8 mouse cellular contexts compared by ENCODE assay signal in genomic region chr2:106081951-106082350, GRCm38 (mm10).
DNase-seq lines count a peak whose midpoint lies in the region; ATAC-seq and TF ChIP-seq lines count a peak whose summit lies in the region.

No protein-coding gene starts in this region.

- no peak overlapping the region for H3K27ac ChIP-seq in thymus, adult 2 months (ENCODE audit: control insufficient read depth, insufficient read depth, low read length)
- no peak overlapping the region for H3K27ac ChIP-seq in forebrain, embryonic 13.5 days
- H3K27ac ChIP-seq in liver, adult 2 months (replicated peaks; ENCODE audit: insufficient read depth, low read depth, low read length) = no peak overlapping the region

- WGBS in thymus, adult 2 months = 4% methylated on average over 7 of the region's 7 CpGs
- WGBS in forebrain, embryonic 13.5 days = 1% methylated on average over 7 of the region's 7 CpGs
- 4% methylated on average over 7 of the region's 7 CpGs for WGBS in liver, adult 2 months

- DNase-seq in thymus, adult 2 months = peak; percentile 35
- DNase-seq in thymus, adult 18-20 months = no peak
- DNase-seq in c-Kit-positive CD71-negative TER-119-negative erythroid progenitor cells, embryonic 14.5 days (ENCODE audit: low read depth) = peak; percentile 31
- peak; percentile 53 for DNase-seq in kidney, adult 9 months
- peak; percentile 15 for DNase-seq in liver, adult 2 months (ENCODE audit: extremely low read depth, low read depth, low spot score)
- peak; percentile 63 for DNase-seq in right cerebral cortex, adult 18-20 months
- peak; percentile 28 to 72 for DNase-seq in urinary bladder, postnatal 4 days (ENCODE audit: low spot score in 2 of 2)

- no peaks in the 10 kb centered on the region for H3K4me1 ChIP-seq in thymus, adult 2 months (replicated peaks; ENCODE audit: control insufficient read depth, insufficient read depth, low read length)
- H3K4me1 ChIP-seq in forebrain, embryonic 13.5 days = peaks cover 53% of the 10 kb centered on the region
- no peaks in the 10 kb centered on the region for H3K4me1 ChIP-seq in liver, adult 2 months (ENCODE audit: control insufficient read depth, insufficient read depth, low read length)

- H3K4me3 ChIP-seq in thymus, adult 2 months (ENCODE audit: control insufficient read depth, insufficient read depth, low read length) = no peak overlapping the region
- H3K4me3 ChIP-seq in forebrain, embryonic 13.5 days = no peak overlapping the region
- H3K4me3 ChIP-seq in liver, adult 2 months (ENCODE audit: insufficient read depth, low read depth, low read length) = no peak overlapping the region

- peak; percentile 19; the same call in 1 of the 2 replicates for ATAC-seq in forebrain, embryonic 13.5 days

- peak; percentile 37; the same call in 1 of the 2 replicates for TF ChIP-seq CTCF in thymus, adult 2 months (IDR thresholded peaks at IDR 0.05; ENCODE audit: borderline replicate concordance, control insufficient read depth, extremely low read depth, insufficient read depth, low read length, poor library complexity)
- peak; percentile 91 for TF ChIP-seq CTCF in liver, adult 2 months (IDR thresholded peaks at IDR 0.05; ENCODE audit: low read depth, low read length)

- H3K27me3 ChIP-seq in thymus, adult 2 months (ENCODE audit: control insufficient read depth, insufficient read depth, low read length) = no peaks in the 10 kb centered on the region
- peaks cover 23% of the 10 kb centered on the region for H3K27me3 ChIP-seq in forebrain, embryonic 13.5 days
- H3K27me3 ChIP-seq in liver, adult 2 months (ENCODE audit: control insufficient read depth, insufficient read depth, low read length) = no peaks in the 10 kb centered on the region

- no peak overlapping the region for H3K9ac ChIP-seq in forebrain, embryonic 13.5 days
- no peak overlapping the region for H3K9ac ChIP-seq in liver, adult 2 months (ENCODE audit: low read depth, low read length)

- no peaks in the 10 kb centered on the region for H3K36me3 ChIP-seq in thymus, adult 2 months (ENCODE audit: control insufficient read depth, insufficient read depth, low read length)
- no peaks in the 10 kb centered on the region for H3K36me3 ChIP-seq in forebrain, embryonic 13.5 days (ENCODE audit: poor library complexity, severe bottlenecking)
- H3K36me3 ChIP-seq in liver, adult 2 months (ENCODE audit: control insufficient read depth, insufficient read depth, low read length) = no peaks in the 10 kb centered on the region

- no peaks in the 10 kb centered on the region for H3K9me3 ChIP-seq in forebrain, embryonic 13.5 days (replicated peaks)

- TF ChIP-seq POLR2A in thymus, adult 2 months (IDR thresholded peaks at IDR 0.05; ENCODE audit: control insufficient read depth, extremely low read depth, insufficient read depth, low read length, poor library complexity) = no peak
- no peak for TF ChIP-seq POLR2A in liver, adult 2 months (IDR thresholded peaks at IDR 0.05; ENCODE audit: extremely low read depth, insufficient read depth, low read length)

- H3K79me2 ChIP-seq in liver, adult 2 months (ENCODE audit: control insufficient read depth, insufficient read depth, low read length) = no peaks in the 10 kb centered on the region

- H3K4me2 ChIP-seq in forebrain, embryonic 13.5 days = no peak overlapping the region

Comparison
In these comparisons a context has a peak if more than half of its experiments do, and no peak if none do; other contexts are left out.
1. DNase-seq: peak in thymus, adult 2 months (single experiment), c-Kit-positive CD71-negative TER-119-negative erythroid progenitor cells, embryonic 14.5 days (single experiment), kidney, adult 9 months (single experiment), liver, adult 2 months (single experiment), right cerebral cortex, adult 18-20 months (single experiment) and urinary bladder, postnatal 4 days (2 of 2); none in thymus, adult 18-20 months (0 of 2).